Mouse (Mus musculus): ENCODE data around the gene Nemp2. TPM values are rescaled to one million over a fixed set of nuclear protein-coding genes. Genes with fewer than 3 reads are reported as not detected.

Nemp2 gene
- 1 to 10 TPM; 2.2 to 2.3 TPM for total RNA-seq (2021)

DNA sequence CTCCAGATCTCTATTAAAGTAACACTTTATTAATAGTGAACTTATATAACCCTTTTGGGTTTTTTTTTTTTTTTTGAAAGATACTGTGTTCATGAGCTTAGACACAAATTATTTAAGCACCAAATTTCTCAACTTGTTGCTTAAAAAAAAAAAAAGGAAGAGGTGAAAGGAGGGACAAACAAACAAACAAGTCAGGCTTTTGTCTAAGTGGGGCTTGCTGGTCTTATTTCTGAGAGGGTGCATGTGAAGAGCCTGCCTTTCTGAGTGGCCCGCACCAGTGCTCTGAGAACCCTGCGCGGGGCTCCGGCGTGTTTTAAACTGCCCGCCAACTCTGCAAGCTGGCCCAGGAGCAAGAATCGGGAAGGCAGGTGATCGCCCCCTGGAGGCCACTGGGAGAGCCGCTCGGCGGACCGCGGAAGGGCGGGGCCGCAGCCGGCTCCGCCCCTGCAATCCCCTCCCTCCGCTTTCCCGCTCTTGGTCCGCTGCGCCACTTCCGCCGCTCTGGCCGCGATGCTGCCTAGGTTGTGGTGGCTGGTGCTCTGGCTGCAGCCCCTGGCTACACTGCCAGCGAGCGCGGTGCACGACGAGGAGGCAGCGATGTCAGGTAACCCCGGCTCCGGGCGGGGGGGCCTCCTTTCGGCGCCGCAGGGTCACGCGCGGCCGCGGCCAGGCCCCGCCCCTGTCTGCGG is at the start of gene Nemp2:
TSS of gene Nemp2 (plus strand) at position 456 of the 689 bp plus-strand sequence.
- intact Hi-C loops (cut with DNase I): loop anchor here (1.0 to 5.0 kb wide), 3 partner anchors 132 to 483 kb away; no protein-coding TSS in a partner anchor

DNA sequence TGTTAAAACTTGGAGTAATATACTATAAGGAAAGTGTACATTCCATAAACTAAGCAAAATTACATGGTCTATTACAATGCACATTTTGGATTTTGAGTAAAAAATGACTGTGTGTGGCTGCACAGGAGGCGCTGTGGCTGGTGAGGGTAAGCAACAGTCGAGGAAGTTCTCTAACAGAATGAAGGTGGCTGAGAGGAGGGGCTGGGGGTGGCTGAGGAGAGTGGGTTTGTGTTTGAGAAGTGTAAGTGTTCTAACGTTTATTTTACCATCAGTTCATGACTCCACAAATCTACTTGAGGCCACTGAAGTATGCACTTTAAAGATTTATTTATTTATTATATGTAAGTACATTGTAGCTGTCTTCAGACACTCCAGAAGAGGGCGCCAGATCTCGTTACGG is 48.8 kb upstream of the Nemp2 start:
- no peak for DNase-seq
- intact Hi-C loops (cut with DNase I): no loop called here

More for the DNA sequence above, at the start of gene Nemp2:
- peak; percentile 94 to 96 for DNase-seq

DNA sequence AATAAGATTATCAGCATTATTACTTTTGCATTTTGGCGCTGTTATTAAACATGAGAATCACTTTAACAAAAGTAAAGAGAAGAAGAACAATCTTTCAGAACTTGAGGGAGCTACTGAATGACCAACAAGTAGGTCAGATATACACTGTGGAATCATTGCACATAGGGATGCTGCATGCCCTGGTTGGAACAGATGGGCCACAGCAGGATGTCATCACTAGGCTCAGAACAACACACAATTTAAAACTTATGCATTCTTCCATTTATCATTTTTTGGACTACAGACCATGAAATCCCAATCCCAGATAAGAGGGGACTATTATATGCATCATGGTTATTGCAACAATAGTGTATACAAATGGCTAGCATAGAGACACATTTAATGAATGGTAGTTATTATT is 47.6 kb upstream of the Nemp2 start:
- no peak for DNase-seq
- intact Hi-C loops (cut with DNase I): no loop called here

DNA sequence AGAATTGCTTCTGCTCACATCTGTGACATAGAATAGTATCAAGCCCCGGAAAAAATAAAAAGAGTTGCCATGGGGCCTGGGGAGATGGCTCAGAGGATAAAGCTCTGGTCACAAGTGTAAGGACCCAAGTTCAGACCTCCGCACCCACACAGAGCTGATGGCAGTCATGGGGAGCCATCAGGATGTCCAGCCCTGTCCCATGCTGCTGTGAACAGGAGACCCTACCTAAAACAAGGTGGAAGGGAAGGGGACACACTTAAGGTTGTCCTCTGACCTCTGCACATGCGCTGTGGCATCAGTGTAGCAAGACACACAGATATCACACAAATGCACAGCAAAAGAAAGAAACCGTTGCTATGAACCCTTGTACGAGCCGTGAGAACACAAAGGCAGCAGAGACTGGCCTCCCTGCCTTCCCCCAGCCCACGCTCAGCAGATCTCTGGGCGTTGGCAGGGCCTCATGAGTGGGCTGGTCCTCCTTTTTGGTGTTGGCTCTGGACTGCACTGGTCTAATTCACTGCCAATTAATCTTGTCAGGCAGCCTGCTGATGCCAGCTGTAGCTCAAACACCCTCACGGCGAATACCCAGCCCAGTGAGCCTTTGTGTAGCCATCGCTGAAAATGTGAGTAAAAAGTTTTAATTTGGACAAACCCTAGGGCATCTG is 33.4 kb upstream of the Nemp2 start:
- peak; percentile 61 to 62 for DNase-seq
- intact Hi-C loops (cut with DNase I): no loop called here

DNA sequence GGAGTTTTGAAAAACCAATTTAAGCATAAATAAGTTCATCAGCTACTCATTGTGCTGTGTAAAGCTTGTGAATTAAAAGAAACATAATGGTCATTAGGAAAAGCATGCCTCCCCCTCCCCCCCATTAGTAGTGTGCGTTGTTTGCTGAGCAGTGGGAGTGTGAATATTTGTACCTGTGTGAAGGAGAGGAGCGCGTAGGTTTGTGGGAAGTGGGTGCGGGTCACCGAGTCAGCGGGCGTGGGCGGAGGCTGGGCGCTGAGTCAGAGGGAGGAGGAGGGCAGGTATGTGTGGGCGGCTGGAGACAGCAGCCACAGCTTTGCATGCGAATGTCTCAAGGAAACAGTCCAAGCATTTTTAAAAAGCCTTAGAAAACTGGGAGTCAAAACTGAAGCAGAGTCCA is 32.7 kb upstream of the Nemp2 start:
- intact Hi-C loops (cut with DNase I): no loop called here

DNA sequence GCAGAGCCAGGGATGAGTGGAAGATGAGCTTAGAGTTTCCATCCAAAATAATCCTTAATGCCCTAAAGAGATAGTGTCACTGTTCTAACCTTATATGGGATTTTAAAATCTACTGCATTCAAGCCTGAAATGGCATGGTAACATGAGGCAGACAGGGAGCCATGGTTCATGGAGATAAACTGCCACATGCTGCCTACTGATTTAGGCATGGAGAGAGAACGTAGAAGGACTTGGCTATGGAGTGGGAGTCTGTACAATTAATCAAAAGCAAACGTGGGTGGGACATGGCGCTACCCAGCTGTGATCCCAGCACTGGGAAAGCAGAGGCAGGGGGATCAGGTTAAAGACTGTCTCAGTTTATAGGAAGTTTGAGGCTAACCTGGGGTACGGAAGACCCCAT is 32.1 kb upstream of the Nemp2 start:
- no peak for DNase-seq
- intact Hi-C loops (cut with DNase I): no loop called here

More for the DNA sequence above, 32.7 kb upstream of the Nemp2 start:
- peak; percentile 52 to 57 for DNase-seq

DNA sequence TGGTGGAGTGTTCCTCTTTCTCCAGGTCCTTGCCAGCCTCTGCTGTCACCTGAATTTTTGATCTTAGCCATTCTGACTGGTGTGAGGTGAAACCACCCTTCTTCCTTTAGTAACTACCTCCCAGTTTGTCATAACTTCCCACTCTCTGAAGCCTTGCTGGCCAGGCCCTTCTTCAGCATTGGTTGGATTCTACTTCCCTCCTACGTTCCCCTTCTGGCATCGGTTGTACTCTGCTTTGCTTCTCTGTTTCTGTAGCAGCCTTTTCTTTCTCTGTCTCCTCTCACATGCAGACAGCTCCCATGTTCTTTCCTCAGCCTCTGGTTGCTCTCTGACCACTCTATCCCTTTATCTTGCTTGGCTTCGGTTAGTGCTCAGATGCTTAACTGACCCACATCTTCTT is 29.0 kb upstream of the Nemp2 start:
- intact Hi-C loops (cut with DNase I): no loop called here
- no peak for DNase-seq

DNA sequence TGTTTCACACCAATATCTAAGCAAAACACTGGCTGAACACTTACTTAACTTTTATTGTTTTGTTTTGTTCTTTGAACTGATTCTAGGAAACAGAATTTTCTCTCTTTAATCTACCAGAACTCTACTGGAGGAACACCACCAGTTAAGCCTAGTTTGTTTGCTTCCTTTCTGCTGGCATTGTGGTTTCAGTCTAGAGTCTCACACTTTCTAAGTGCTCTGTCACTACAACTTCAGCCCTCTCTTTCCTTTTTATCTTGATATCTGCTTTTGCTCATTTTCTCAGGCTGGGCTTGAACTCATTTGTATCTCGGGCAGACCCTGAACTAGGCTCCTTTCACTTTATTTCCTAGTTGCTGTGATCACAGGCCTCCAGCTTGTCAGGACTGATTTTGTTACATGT is 22.8 kb upstream of the Nemp2 start:
- intact Hi-C loops (cut with DNase I): no loop called here
- DNase-seq: no peak

DNA sequence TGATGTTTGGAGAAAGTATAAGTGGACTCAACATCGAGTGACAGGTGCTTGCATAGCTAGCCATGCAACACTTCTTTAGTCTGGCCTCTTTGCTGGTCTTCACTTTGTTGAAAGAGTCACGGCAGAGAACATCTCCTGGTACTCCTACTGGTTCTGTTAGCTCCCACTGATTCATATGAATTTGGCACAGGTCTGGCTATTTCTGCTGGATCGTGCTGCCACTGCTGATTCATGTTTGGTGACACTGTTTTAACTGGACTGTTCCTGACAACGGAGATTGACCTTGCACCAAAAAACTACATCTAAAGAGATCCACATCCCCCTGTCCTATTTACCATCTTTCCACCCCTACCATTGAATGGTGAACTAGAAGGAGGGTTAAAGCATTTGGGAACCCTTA is 22.0 kb upstream of the Nemp2 start:
- no peak for DNase-seq
- intact Hi-C loops (cut with DNase I): no loop called here

DNA sequence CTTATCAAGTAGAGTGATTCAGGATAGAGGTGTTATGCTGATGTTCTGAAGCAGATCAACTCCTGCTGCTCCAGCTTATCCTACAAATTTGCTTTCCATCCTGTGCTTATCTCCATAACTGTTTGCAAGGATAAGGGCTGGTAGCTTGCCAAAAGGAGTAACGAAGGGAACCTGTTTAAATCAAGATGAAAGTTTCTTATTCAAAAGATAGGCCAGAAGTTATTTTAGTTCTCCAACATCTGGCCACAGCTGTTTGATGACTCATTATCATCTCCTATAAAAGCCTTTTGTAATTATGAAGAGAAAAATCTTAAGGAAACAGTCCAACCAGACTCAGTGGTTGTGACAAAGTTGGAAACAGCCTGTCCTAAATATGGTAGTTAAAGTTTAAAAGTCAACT is 12.3 kb upstream of the Nemp2 start:
- peak in 1 of 2 experiments; percentile 22 for DNase-seq
- intact Hi-C loops (cut with DNase I): no loop called here

DNA sequence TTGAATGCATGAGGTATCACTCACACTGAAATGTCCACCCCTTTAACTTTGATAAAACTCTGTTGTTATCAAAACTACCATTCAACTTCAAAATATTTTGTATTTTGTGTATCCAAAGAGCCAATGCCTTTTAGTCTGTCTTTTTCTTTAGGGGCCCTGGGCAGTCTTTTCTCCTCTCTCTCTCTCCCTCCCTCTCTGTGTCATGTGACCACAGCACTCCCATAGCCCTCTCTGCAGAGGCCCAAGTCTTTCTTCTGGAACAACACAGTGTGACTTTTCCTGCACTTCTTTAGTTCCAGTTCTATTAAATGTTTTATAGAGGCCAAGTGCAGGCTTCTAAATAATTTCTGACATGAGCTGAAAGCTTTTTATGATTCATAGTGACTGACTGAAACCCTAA is 10.1 kb upstream of the Nemp2 start:
- intact Hi-C loops (cut with DNase I): no loop called here
- DNase-seq: no peak

DNA sequence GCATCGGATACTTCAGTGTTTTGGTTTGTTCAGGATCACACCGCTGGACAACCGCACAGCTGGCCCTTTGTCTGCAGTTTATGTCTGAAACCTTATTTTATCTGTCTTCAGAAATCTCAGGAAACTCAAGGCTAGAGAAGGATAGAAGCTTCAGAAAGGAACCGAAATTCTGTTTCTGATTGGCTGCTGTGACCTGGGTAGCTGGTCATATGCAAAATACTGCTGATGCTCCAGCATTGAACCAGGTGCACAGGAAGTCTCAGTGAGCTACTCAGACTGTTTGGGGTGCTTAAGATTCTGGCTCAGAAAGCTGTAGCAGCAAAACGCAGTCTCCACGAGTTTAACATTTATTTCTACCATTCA is 415 bp downstream of the Nemp2 start:
- intact Hi-C loops (cut with DNase I): loop anchor here (1.0 to 5.0 kb wide), 3 partner anchors 132 to 484 kb away; no protein-coding TSS in a partner anchor
- no peak for DNase-seq

DNA sequence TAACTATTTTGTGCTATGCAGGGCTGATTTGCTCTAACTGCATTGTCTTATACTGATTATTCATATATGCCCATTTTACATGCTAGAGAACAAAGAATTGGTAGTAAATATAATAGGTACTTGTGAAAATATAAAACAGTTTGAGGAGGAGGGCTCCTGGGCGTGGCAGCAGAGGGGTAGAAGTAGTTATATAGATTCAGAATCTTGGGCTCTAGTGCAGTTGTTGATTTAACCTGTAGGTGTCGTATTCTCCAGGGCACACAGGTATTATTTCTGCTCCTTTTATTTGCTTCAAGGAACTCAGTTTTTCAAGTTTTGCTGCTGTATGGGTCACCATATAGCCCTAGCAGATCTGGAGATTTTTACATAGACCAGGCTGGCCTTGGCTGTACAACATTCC is 1.1 kb downstream of the Nemp2 start:
- intact Hi-C loops (cut with DNase I): loop anchor here (2.0 to 5.0 kb wide), 2 partner anchors 133 to 484 kb away; no protein-coding TSS in a partner anchor
- no peak for DNase-seq

DNA sequence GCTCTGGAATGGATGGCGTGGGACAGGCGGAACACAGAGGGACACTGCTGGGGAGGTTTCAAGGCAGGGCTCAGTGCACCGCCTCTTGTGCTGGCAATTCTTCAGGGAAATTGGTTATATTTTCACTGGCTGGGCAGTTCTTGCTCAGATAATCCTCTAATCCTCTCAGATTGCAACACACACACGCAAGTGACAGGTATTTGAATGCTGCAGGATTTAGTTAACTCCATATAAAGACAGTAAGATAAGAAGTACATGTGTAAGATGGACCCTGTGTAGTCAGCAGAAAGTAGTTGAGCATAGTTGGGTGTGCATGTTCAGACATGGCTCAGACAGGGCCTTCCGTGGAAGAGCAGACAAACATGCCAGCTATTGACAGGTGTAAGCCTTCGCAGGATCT is 3.7 kb downstream of the Nemp2 start:
- intact Hi-C loops (cut with DNase I): loop anchor here (5.0 kb wide), 1 partner anchor 487 kb away; no protein-coding TSS in a partner anchor
- no peak for DNase-seq

DNA sequence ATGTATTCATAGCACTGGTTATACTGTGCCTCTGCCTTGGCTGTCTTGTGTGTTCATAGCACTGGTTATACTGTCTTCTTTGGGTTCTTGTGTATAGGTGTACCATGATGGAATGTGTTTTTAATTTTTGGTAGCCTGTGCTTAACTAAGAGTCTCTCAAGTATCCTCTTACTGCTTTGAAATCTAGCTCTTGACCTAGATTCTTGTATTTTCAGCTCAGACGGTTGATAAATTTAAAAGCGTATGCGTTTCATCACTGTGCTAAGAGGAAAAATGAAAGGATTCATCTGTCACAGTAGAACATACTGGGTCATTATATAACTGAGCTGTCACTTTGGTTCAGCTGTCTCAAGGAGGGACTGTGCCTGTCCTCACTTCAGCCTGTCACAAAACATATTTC is 5.4 kb downstream of the Nemp2 start:
- DNase-seq: no peak
- intact Hi-C loops (cut with DNase I): no loop called here

DNA sequence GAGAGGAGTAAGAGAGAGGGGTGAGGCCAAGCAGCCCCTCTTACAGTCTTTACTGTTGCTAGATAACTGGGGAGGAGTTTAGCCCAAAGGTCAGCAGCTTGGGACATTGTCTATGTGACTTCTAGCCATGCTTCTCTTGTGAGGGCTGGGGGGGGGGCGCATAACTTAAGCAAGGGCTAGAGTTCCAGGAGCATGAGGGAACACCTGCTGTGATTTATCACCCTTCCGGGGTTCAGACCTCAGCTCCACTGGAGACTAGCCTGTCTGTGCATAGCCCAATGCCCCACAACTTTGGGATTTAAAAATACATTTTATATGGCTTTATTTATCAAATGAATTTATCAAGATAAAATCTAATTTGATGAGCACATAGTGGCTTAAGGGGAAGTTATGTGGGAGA is 7.6 kb downstream of the Nemp2 start:
- DNase-seq: no peak
- intact Hi-C loops (cut with DNase I): no loop called here

DNA sequence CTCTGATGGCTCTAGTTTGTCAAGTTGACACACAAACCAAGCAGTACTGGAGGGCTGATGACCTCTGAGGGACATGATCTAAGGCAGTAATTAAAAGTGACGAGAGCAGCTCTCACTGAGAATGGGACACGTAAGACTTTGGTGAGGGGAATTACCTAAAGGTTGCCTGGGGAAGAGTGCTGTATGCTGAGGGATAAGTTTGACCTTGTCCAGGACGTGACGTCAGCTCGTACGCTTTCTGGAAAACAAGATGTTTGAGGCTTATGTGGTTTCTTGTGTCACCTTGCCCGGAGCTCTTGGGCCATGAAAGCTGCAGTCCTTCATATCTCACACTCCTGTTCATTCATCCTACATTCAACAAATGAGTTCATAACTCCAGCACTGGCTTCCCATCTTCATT is 8.6 kb downstream of the Nemp2 start:
- intact Hi-C loops (cut with DNase I): no loop called here

DNA sequence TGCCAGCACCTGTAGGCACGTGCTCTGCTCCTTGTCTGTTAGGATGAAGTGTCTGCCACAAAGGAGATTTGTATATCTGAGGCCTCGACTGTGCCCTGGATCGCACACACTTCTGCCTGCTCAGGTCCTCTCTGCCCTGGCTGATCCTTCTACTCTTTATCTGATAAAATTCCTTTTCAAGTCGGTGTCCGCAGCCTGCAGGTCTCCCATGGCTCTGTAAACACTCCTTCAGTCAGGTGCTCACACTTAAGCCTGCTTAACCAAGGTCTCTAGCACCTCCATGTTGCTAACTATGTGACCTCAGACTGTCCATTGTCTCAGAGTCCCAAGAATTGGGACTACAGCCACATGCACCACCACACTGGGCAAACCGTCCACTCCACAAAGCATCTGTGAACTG is 9.8 kb downstream of the Nemp2 start:
- no peak for DNase-seq
- intact Hi-C loops (cut with DNase I): no loop called here

More for the DNA sequence above, 8.6 kb downstream of the Nemp2 start:
- no peak for DNase-seq

DNA sequence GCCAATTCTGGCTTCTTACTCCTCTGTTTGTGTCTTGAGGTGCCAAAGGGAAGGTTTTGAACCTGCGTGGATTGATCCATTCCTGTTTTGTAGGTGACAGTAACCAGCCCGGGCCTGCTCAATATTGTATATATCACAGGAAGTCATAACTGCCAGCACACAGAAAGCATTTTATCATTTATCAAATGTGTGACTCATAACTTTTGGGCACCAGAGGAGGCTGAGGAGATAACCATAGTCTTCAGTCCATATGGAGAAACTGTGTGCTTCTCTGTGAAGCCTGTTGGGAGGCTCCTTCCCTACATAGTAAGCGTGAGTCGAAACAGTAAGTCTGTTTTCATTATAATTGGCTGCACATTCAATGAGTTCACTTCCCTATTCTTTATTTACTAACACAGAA is 10.2 kb downstream of the Nemp2 start:
- intact Hi-C loops (cut with DNase I): no loop called here

DNA sequence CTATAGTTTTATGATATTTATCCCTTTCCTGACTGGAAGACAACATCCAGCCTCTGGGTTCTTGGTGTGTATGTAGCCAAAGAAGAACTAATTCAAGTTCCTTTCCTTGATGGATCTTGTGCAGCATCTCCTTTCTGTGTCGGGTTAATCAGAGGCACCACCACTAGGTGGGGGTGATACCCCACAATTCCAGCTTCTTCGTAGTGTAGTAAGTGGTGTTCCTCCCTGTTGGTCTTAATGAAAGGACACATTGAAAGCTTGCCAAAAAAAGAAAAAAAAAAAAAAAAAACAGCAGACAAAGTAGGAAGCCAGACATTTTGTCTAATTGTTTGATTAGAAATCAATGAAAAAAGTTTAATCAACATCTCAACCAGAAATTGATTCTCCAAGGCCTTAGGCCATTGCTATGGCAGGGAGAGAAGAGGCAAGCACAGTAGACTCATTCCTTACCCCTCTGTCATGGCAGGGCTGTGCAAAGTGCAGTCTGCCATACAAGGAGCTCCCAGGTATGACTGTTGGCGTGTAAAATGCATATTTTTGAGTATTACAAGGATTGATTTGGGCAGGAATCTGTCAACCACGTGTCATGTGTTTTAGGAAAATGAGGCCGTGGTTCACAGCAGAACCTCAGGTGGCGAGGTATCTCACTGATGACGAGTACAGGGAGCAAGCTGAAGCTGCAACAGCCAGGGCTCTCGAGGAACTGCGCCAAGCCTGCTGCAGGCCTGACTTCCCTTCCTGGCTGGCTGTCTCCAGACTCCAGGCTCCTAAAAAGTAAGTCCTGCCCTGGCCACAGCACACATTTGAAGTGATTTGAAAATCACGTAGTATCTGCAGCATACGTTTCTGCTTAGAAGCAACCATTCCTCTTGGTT is 17.9 kb downstream of the Nemp2 start:
- intact Hi-C loops (cut with DNase I): loop anchor here (1.0 to 5.0 kb wide), 6 partner anchors 79 to 384 kb away; partner anchors contain the start of genes Inpp1 and Mfsd6
- DNase-seq: peak; percentile 86 to 89

More for the DNA sequence above, 10.2 kb downstream of the Nemp2 start:
- no peak for DNase-seq

DNA sequence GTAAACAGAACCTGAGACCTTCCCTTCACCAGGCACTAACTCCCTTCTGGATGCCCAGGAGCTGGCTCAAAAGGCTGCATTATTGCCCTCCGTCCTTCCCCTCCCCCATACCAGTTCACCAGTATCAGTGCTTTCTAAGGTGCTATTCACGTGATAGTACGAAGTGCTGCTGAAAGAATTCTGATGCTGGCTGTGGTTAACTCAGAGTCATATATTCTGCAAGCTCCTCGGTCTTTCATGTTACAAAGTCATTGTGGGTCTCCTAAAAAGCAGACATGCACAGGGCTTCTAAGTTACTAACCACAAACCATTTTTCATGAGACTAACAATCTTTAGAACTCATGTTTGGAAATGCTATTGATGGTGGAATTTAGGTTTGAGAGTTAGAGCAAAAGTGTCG is 19.6 kb downstream of the Nemp2 start:
- intact Hi-C loops (cut with DNase I): no loop called here
- no peak for DNase-seq

Measured in heart, postnatal 10 days (tissue).